Mouse (Mus musculus): Measurements from ENCODE around the gene Zmynd15. TPM values are rescaled to one million over a fixed set of nuclear protein-coding genes. Genes with fewer than 3 reads are reported as not detected.
"Not testable (repeated sequence)": the region's sequence is repeated elsewhere in the genome, so short reads cannot be mapped to it uniquely, and the experiment has no call there.

The Zmynd15 gene
- total RNA-seq (2018; cell fraction: chromatin; rRNA removed) = 10 to 100 TPM; 15.3 to 70.9 (median 30.3) TPM
- total RNA-seq (2018; cell fraction: cytosol; rRNA removed) = 1 to 10 TPM; 2.5 to 9.7 (median 5.3) TPM
- 10 to 100 TPM in 25 of 26 experiments, 1 to 10 TPM in 1; 9.8 to 55.7 (median 28.5) TPM for total RNA-seq (2018; cell fraction: nucleus; rRNA removed)
- 2.4 to 5.2 TPM (median 4.4 TPM) in 3 replicates for polyA plus RNA-seq (2018)

DNA sequence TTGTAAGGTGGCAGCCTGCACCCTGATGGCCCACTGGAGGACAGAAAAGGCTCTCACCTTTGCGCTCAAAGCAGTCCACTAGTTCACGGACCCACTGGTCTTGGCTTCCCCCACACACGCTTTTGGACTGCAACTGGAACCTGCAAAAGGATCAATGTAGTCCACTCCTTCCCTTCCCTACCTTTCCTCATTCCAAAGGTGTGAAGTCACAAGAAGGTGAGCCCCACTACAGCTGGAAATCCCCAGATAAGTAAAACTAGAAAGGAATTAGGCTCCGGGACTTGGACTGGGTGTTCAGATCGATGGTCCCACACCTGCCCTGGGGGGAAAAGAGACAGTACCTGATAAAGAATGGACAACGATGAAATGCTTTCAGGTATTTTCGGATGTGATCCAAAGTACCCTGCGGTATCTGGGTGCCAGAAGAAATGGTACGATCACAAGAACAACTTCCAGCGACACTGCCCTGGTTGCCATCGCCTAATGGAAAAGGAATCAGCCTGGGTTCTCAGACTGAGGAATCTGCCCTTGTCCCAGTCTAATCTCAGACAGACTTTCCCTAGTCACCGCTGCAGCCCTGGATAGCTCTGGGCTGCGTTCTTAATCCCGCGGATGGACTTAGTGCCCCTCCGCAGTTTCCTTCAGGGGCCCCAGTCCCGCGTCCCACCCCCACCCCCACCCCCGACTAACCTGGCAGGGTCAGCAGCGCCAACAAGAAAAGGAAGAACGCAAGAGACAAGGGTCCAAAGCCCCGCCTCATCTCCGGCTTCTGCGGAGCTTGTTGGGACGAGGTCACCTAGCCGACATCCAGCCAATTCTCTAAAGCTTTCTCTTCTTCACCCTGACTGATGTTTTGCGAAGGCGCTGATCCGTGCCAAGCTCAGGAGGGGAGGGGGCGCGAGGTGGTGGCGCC is at the start of gene Zmynd15:
TSS of gene Zmynd15 (plus strand) at position 746 of the 913 bp plus-strand sequence.
- Histone ChIP-seq H3K4me3 (ENCODE audit: inconsistent target) (peak within 1 kb of the TSS; percentile 57), H3K27ac (0 out of 2 replicates have a peak within 1 kb of the TSS, but pooled peaks have one; percentile 15), H3K79me2 (ENCODE audit: inconsistent target) (peaks cover 43% of the 10 kb centered on the region; the same call in 1 of the 2 replicates), H3K36me3 (ENCODE audit: inconsistent target) (peaks cover 27% of the 10 kb centered on the region; the same call in 1 of the 2 replicates)
- 24% methylated on average over 32 of the region's 32 CpGs for WGBS (ENCODE audit: missing documents)

DNA sequence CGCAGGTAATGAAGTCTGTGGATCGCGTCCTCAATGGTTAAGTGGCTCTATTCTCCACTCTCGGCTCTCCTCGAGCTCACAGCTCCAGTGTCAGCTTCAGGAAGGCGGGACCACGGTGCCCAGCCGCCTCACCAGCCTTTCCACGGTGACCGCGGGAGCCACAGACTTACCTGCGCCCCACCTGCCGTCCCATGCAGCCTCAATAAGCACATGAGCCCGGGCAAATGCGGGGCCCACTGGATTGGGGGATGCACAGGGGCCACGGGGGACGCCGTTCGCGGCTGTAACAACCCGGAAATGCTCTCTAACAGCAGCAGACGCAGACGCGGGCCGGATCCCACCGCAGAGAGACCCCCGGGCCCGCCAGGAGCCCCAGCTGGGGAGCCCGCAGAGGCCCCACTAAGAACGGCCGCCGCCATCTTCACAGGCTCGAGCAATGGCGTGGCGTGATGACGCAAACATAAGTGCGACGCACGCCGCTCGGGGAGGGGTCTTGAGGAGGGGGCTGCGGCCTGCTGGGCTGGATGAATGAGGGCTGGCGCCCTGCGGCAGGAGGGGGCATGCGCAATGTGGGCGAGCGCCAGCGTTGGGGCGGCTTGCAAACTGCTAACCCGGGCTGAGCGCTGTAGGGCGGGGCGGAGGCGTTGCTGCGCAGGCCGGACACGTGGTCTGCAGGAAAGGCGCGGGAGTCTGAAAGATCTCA is 49.5 kb upstream of the Zmynd15 start, which contains the start of gene Pelp1:
TSS of gene Pelp1 (minus strand) at position 438 of the 703 bp plus-strand sequence.
- H3K27ac ChIP-seq = peak within 1 kb of the TSS; percentile 55
- peaks cover 51% of the 10 kb centered on the region for H3K79me2 ChIP-seq (ENCODE audit: inconsistent target)
- peaks cover 9% of the 10 kb centered on the region; the same call in 1 of the 2 replicates for H3K36me3 ChIP-seq (ENCODE audit: inconsistent target)
- H3K4me3 ChIP-seq (ENCODE audit: inconsistent target) = peak within 1 kb of the TSS; percentile 72
- under 1% methylated on average over 59 of the region's 59 CpGs for WGBS (ENCODE audit: missing documents)

DNA sequence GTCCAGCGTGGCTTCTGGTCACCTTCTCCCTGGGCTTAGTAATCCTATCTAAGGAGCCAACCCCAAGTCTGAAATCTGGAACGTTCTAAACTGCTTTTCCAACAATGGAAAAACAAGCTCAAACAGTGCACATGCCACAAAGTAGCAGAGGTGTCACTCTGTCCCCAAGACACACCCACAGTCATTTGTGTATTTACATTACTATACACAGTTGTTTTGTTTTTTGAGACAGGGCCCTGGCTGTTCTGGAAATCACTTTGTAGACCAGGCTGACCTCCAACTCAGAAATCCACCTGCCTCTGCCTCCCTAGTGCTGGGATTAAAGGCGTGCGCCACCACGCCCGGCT is 49.0 kb upstream of the Zmynd15 start:
- Histone ChIP-seq H3K79me2 (ENCODE audit: inconsistent target) (peaks cover 46% of the 10 kb centered on the region), H3K36me3 (ENCODE audit: inconsistent target) (0 out of 2 replicates have a peak, but pooled peaks cover 8% of the 10 kb centered on the region), H3K4me3 (ENCODE audit: inconsistent target) (peak overlapping the region; percentile 72; the same call in 1 of the 2 replicates), H3K27ac (peak overlapping the region; percentile 55)
- 50% methylated on average over 6 of the region's 6 CpGs for WGBS (ENCODE audit: missing documents)

DNA sequence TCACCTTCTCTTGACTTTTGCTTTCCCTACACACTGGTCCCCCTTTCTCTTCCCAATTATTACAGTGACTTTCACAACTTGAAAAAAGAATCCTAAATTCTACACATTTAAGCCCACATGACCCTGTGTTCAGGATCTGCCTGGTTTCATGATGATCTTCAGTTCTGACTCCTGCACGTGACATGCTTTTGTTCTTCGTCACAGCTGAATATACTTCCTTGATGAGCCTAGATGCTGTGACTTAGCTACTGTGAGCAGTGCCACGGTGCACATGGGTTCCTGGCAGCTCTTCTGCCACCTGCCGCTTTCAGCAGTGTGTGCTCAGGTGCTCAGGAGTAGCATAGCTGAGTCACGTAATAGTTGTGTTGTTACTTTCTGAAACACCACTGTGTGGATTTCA is 46.6 kb upstream of the Zmynd15 start:
- WGBS (ENCODE audit: missing documents) = 90% methylated on average over 5 of the region's 5 CpGs
- H3K79me2 ChIP-seq (ENCODE audit: inconsistent target) = peaks cover 22% of the 10 kb centered on the region
- H3K27ac ChIP-seq = no peak overlapping the region
- H3K36me3 ChIP-seq (ENCODE audit: inconsistent target) = no peaks in the 10 kb centered on the region
- H3K4me3 ChIP-seq (ENCODE audit: inconsistent target) = no peak overlapping the region

DNA sequence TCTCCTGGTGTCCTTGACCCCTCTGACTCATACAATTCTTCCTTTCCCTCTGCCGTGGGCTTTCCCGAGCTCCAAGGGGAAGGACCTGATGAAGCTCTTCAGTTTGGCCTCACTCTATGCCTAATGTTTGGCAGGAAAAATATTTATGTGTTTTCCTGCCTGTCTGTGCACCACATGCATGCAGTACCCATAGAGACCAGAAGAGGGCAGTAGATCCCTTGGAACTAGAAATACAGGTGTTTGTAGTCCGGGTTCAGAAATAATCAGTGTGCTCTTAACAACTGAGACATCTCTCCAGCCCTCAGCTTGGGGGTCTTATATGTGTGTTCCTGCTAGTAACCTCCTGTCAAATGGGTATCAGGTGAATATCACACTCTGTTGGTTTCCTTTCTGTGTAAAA is 45.3 kb upstream of the Zmynd15 start:
- no peaks in the 10 kb centered on the region for H3K36me3 ChIP-seq (ENCODE audit: inconsistent target)
- no peak overlapping the region for H3K4me3 ChIP-seq (ENCODE audit: inconsistent target)
- H3K79me2 ChIP-seq (ENCODE audit: inconsistent target) = peaks cover 9% of the 10 kb centered on the region
- WGBS (ENCODE audit: missing documents) = 0% methylated on average over 3 of the region's 3 CpGs
- H3K27ac ChIP-seq = no peak overlapping the region

- 68% methylated on average over 4 of the region's 4 CpGs for WGBS (ENCODE audit: missing documents)
- H3K4me3 ChIP-seq (ENCODE audit: inconsistent target) = no peak overlapping the region
- no peak overlapping the region for H3K27ac ChIP-seq
- H3K36me3 ChIP-seq (ENCODE audit: inconsistent target) = no peaks in the 10 kb centered on the region
- no peaks in the 10 kb centered on the region for H3K79me2 ChIP-seq (ENCODE audit: inconsistent target)
Measured at GRCm38 (mm10) chr11:70418199-70418598, 41.0 kb upstream of the Zmynd15 start.

- H3K79me2 ChIP-seq (ENCODE audit: inconsistent target) = no peaks in the 10 kb centered on the region
- H3K27ac ChIP-seq = no peak overlapping the region
- whole genome bisulfite sequencing (ENCODE audit: missing documents) = 78% methylated on average over 5 of the region's 5 CpGs
- no peaks in the 10 kb centered on the region for H3K36me3 ChIP-seq (ENCODE audit: inconsistent target)
- H3K4me3 ChIP-seq (ENCODE audit: inconsistent target) = no peak overlapping the region
Measured at GRCm38 (mm10) chr11:70419486-70419885, 39.7 kb upstream of the Zmynd15 start.

- not testable (repeated sequence) for H3K27ac ChIP-seq; H3K79me2 ChIP-seq (ENCODE audit: inconsistent target); H3K36me3 ChIP-seq (ENCODE audit: inconsistent target); H3K4me3 ChIP-seq (ENCODE audit: inconsistent target)
- 56% methylated on average over 4 of the region's 6 CpGs for WGBS (ENCODE audit: missing documents)
Measured at GRCm38 (mm10) chr11:70426598-70426997, 32.6 kb upstream of the Zmynd15 start.

DNA sequence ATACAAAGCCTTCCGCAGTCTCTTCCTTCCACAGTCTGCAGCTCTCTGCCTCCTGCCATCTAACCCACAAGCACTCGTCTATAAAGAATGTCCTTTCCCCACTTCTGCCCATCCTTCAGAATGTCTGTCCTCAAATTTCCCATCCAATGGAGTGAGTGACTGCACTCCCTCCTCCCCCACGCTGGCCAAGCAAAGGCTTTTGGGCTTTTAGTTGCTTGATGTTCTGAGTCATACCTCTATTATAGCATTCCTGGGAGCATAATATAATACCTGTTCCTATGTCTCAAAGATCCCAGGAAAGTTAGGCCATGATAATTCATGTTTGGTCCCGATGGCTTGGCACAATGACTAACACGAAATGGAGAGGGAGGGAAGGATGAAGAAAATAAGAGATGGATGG is 27.7 kb upstream of the Zmynd15 start:
- Histone ChIP-seq H3K79me2 (ENCODE audit: inconsistent target) (peaks cover 37% of the 10 kb centered on the region), H3K27ac (peak overlapping the region; percentile 53), H3K36me3 (ENCODE audit: inconsistent target) (peaks cover 17% of the 10 kb centered on the region), H3K4me3 (ENCODE audit: inconsistent target) (peak overlapping the region; percentile 33; the same call in 1 of the 2 replicates)
- WGBS (ENCODE audit: missing documents) = 58% methylated on average over 5 of the region's 5 CpGs

- WGBS (ENCODE audit: missing documents) = under 1% methylated on average over 30 of the region's 75 CpGs
- Histone ChIP-seq H3K36me3 (ENCODE audit: inconsistent target) (peaks cover 23% of the 10 kb centered on the region), H3K27ac (peak within 1 kb of the TSS; percentile 100), H3K4me3 (ENCODE audit: inconsistent target) (peak within 1 kb of the TSS; percentile 100), H3K79me2 (ENCODE audit: inconsistent target) (peaks cover 44% of the 10 kb centered on the region)
Measured at GRCm38 (mm10) chr11:70432048-70432894, 27.0 kb upstream of the Zmynd15 start, which contains the start of gene Arrb2. Gene Arrb2, plus strand, starts transcription at chr11:70432635.

DNA sequence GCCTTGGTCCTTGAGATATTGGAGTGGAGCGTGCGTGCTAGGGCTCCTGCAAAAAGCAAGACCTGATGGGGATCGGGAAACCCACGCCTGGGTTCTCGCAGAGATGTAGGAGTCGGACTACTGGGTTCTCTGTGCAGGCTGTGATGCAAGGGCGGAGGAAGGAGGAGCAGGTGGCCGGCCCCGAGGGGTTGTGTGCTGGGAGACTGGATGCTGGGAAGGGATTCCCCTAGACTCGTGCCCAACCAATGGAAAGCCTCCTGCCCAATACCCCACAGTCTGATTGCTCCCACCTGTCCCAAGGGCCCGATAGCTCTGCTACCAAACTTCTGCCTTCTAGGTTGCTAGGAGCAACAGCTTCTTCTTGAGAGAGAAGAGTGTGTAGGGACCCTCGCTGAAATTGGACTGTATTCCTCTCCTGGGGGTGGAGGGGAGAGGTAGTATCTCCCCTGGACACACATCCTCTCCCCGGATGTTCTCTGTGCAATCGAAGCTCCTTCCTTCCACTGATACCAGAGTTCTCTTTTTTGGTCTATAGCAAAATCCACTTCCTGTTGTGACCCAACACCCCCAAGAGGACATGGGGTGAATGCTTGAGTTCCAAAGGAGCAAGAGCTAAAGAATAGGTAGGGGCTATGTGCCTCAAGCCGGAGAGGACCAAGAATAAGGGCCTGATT is 26.2 kb upstream of the Zmynd15 start:
- Histone ChIP-seq H3K27ac (peak overlapping the region; percentile 100), H3K4me3 (ENCODE audit: inconsistent target) (peak overlapping the region; percentile 100), H3K36me3 (ENCODE audit: inconsistent target) (peaks cover 31% of the 10 kb centered on the region), H3K79me2 (ENCODE audit: inconsistent target) (peaks cover 51% of the 10 kb centered on the region)
- WGBS (ENCODE audit: missing documents) = 1% methylated on average over 14 of the region's 15 CpGs

DNA sequence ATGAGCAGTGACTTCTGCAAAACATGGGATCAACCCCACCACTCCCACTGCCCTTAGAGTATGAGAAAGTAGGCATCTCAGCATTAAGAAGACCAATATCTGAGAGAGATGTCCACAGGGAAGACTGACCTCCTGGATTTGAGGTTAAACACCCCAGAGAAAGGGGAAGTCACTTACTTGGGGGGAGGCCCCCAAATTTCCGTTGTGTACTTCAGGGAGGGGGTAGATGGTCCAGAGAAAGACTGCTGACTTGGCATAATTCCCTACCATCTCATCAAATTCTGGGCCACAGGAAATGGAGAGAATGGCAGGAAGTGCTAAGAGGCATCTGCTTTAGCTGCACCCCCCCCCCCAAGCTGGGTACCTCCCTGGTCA is 25.7 kb upstream of the Zmynd15 start:
- 0% methylated on average over 1 of the region's 1 CpGs for whole genome bisulfite sequencing (ENCODE audit: missing documents)
- peaks cover 36% of the 10 kb centered on the region for H3K36me3 ChIP-seq (ENCODE audit: inconsistent target)
- peaks cover 57% of the 10 kb centered on the region for H3K79me2 ChIP-seq (ENCODE audit: inconsistent target)
- peak overlapping the region; percentile 100 for H3K27ac ChIP-seq
- H3K4me3 ChIP-seq (ENCODE audit: inconsistent target) = peak overlapping the region; percentile 100

DNA sequence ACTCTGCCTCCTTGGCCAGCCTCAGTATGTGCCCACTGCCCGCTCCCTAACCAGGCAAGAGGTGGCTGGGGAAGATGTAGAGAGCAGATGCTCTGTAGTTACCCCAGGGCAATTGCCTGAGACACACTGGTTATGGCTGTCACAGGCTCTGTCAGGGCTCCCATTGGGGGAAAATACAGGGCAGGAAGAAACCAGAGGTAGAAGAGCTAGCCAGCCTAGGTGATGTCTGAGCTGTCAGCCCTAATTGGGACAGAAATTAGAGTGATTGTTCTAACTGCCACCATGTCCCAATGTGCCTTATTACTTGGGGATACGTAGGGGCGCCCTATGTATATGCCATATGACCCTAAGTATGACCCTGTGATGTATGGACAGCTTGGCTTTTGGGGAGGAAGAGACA is 25.3 kb upstream of the Zmynd15 start:
- WGBS (ENCODE audit: missing documents) = 86% methylated on average over 3 of the region's 3 CpGs
- Histone ChIP-seq H3K27ac (peak overlapping the region; percentile 100), H3K4me3 (ENCODE audit: inconsistent target) (peak overlapping the region; percentile 100), H3K36me3 (ENCODE audit: inconsistent target) (peaks cover 40% of the 10 kb centered on the region), H3K79me2 (ENCODE audit: inconsistent target) (peaks cover 60% of the 10 kb centered on the region)

Data from macrophage (primary cell).